ENCODE assay signal across 8 mouse cellular contexts in genomic region chr15:84191724-84192057, GRCm38 (mm10). TPM values are rescaled to one million over a fixed set of nuclear protein-coding genes. Genes with fewer than 3 reads are reported as not detected.
DNase-seq lines count a peak whose midpoint lies in the region; ATAC-seq and TF ChIP-seq lines count a peak whose summit lies in the region.

No protein-coding gene starts in this region.

- H3K4me3 ChIP-seq in heart, embryonic 12.5 days: peak overlapping the region; percentile 72
- peak overlapping the region; percentile 98 for H3K4me3 ChIP-seq in E14TG2a.4 (replicated peaks; ENCODE audit: low read length)
- peak overlapping the region; percentile 92 for H3K4me3 ChIP-seq in forebrain, embryonic 14.5 days (ENCODE audit: low read depth, low read length)
- peak overlapping the region; percentile 80 to 98 for H3K4me3 ChIP-seq in liver, embryonic 14.5 days (ENCODE audit: insufficient read depth in 1 of 2, low read depth in 2 of 2, low read length in 2 of 2)

- DNase-seq in heart, adult 9 months (ENCODE audit: low spot score in 2 of 2): no peak
- DNase-seq in forebrain, embryonic 14.5 days (ENCODE audit: low spot score): no peak
- no peak for DNase-seq in liver, embryonic 14.5 days (ENCODE audit: low read depth in 3 of 3, low spot score in 3 of 3)
- DNase-seq in adrenal gland, adult 2 months: no peak
- no peak for DNase-seq in cerebellum, postnatal 14 days

- peak overlapping the region; percentile 85 for H3K9ac ChIP-seq in heart, embryonic 12.5 days
- peak overlapping the region; percentile 82 for H3K9ac ChIP-seq in forebrain, embryonic 14.5 days (ENCODE audit: low read length)
- peak overlapping the region; percentile 71 for H3K9ac ChIP-seq in liver, embryonic 14.5 days (replicated peaks)

- TF ChIP-seq EP300 in liver, embryonic 14.5 days (IDR thresholded peaks at IDR 0.05; ENCODE audit: low read depth): no peak

- no peaks in the 10 kb centered on the region for H3K9me3 ChIP-seq in heart, embryonic 12.5 days (replicated peaks)
- H3K9me3 ChIP-seq in E14TG2a.4 (ENCODE audit: low read length): no peaks in the 10 kb centered on the region
- no peaks in the 10 kb centered on the region for H3K9me3 ChIP-seq in forebrain, embryonic 14.5 days (replicated peaks; ENCODE audit: control insufficient read depth, low read length)
- no peaks in the 10 kb centered on the region for H3K9me3 ChIP-seq in liver, embryonic 14.5 days (ENCODE audit: control insufficient read depth, low read length)

- H3K27ac ChIP-seq in heart, embryonic 12.5 days (ENCODE audit: poor library complexity, severe bottlenecking): peak overlapping the region; percentile 95
- peak overlapping the region; percentile 82 for H3K27ac ChIP-seq in forebrain, embryonic 14.5 days (ENCODE audit: low read depth, low read length)
- peak overlapping the region; percentile 73 for H3K27ac ChIP-seq in liver, embryonic 14.5 days

- no peak for TF ChIP-seq CTCF in E14TG2a.4 (conservative IDR thresholded peaks at IDR 0.05; ENCODE audit: low read length)
- TF ChIP-seq CTCF in liver, embryonic 14.5 days (IDR thresholded peaks at IDR 0.05; ENCODE audit: low read depth): no peak

- peaks cover 14% of the 10 kb centered on the region for H3K36me3 ChIP-seq in heart, embryonic 12.5 days
- H3K36me3 ChIP-seq in E14TG2a.4 (ENCODE audit: insufficient read depth, low read length): peaks cover 42% of the 10 kb centered on the region
- H3K36me3 ChIP-seq in forebrain, embryonic 14.5 days (ENCODE audit: control insufficient read depth, insufficient read depth, low read length): peaks cover 12% of the 10 kb centered on the region
- peaks cover 7% of the 10 kb centered on the region for H3K36me3 ChIP-seq in liver, embryonic 14.5 days (replicated peaks; ENCODE audit: control insufficient read depth, insufficient read depth, low read depth)

- H3K4me2 ChIP-seq in heart, embryonic 12.5 days: peak overlapping the region; percentile 74
- H3K4me2 ChIP-seq in forebrain, embryonic 14.5 days (ENCODE audit: low read length): peak overlapping the region; percentile 76
- H3K4me2 ChIP-seq in liver, embryonic 14.5 days (ENCODE audit: low read depth): peak overlapping the region; percentile 75

- H3K27me3 ChIP-seq in heart, embryonic 12.5 days (replicated peaks): no peaks in the 10 kb centered on the region
- no peaks in the 10 kb centered on the region for H3K27me3 ChIP-seq in E14TG2a.4 (ENCODE audit: insufficient read depth, low read length)
- H3K27me3 ChIP-seq in forebrain, embryonic 14.5 days (replicated peaks; ENCODE audit: control insufficient read depth, insufficient read depth, low read length): no peaks in the 10 kb centered on the region
- no peaks in the 10 kb centered on the region for H3K27me3 ChIP-seq in liver, embryonic 14.5 days (ENCODE audit: control insufficient read depth, insufficient read depth, low read length)

- H3K4me1 ChIP-seq in heart, embryonic 12.5 days (replicated peaks): peaks cover 20% of the 10 kb centered on the region
- peaks cover 86% of the 10 kb centered on the region for H3K4me1 ChIP-seq in E14TG2a.4 (replicated peaks; ENCODE audit: low read depth, low read length)
- H3K4me1 ChIP-seq in forebrain, embryonic 14.5 days (ENCODE audit: control insufficient read depth, insufficient read depth, low read length): 0 out of 2 replicates have a peak, but pooled peaks cover 4% of the 10 kb centered on the region
- peaks cover 6 to 22% of the 10 kb centered on the region in 2 experiments for H3K4me1 ChIP-seq in liver, embryonic 14.5 days (replicated peaks; ENCODE audit: control insufficient read depth in 2 of 2, insufficient read depth in 2 of 2, low read length in 1 of 2)

- 3% methylated on average over 9 of the region's 9 CpGs for WGBS in heart, embryonic 12.5 days
- 1% methylated on average over 9 of the region's 9 CpGs for WGBS in forebrain, embryonic 14.5 days
- under 1% methylated on average over 9 of the region's 9 CpGs for WGBS in liver, embryonic 14.5 days (ENCODE audit: insufficient replicate concordance)

- ATAC-seq in heart, embryonic 12.5 days (ENCODE audit: insufficient number of reproducible peaks, low FRiP score): no peak; the same call in 1 of the 2 replicates
- peak; percentile 62 for ATAC-seq in forebrain, embryonic 14.5 days
- ATAC-seq in liver, embryonic 14.5 days (ENCODE audit: insufficient read depth): peak; percentile 34
- ATAC-seq in granulocyte monocyte progenitor cell, adult 5-6 weeks (replicated peaks; ENCODE audit: poor library complexity, severe bottlenecking): no peak

RNA-seq across cellular contexts. Expression of gene Samm50, which starts 0.3 kb away (rescaled TPM):
- 122 and 125 TPM in 2 replicates for polyA plus RNA-seq in heart, embryonic 12.5 days (2016; fragmentation: Nextera tagmentation; extraction: Ambion mirVana)
- 60.5 and 60.9 TPM in 2 replicates for polyA plus RNA-seq in forebrain, embryonic 14.5 days (2014; fragmentation: Nextera tagmentation; extraction: Ambion mirVana)
- 7.5 and 12.3 TPM in 2 replicates for polyA plus RNA-seq in liver, embryonic 14.5 days (2012; rRNA removed)
- polyA plus RNA-seq in liver, embryonic 14.5 days (2014; fragmentation: Nextera tagmentation; extraction: Ambion mirVana): 49.3 and 51.8 TPM in 2 replicates
- 100 to 1,000 TPM; 115 to 159 TPM for total RNA-seq in adrenal gland, adult 2 months (2021)
- polyA plus RNA-seq in adrenal gland, adult 2 months (2012; rRNA removed): 11.3 and 15.8 TPM in 2 replicates
- 51.4 and 66.9 TPM in 2 replicates for total RNA-seq in granulocyte monocyte progenitor cell, adult 5-6 weeks (2014; fragmentation: Nextera tagmentation)
- total RNA-seq in granulocyte monocyte progenitor cell, adult 5-6 weeks (2017): 41.9 and 47.7 TPM in 2 replicates

RNA-seq across cellular contexts. Expression of gene Pnpla3, which starts 24.1 kb away (rescaled TPM):
- polyA plus RNA-seq in heart, embryonic 12.5 days (2016; fragmentation: Nextera tagmentation; extraction: Ambion mirVana): 0.60 and 1.1 TPM in 2 replicates
- polyA plus RNA-seq in forebrain, embryonic 14.5 days (2014; fragmentation: Nextera tagmentation; extraction: Ambion mirVana): 1.7 and 1.9 TPM in 2 replicates
- 4.0 TPM in 2 replicates for polyA plus RNA-seq in liver, embryonic 14.5 days (2012; rRNA removed)
- polyA plus RNA-seq in liver, embryonic 14.5 days (2014; fragmentation: Nextera tagmentation; extraction: Ambion mirVana): 0.66 and 0.72 TPM in 2 replicates
- total RNA-seq in adrenal gland, adult 2 months (2021): 10 to 100 TPM; 46.4 to 65.3 TPM
- polyA plus RNA-seq in adrenal gland, adult 2 months (2012; rRNA removed): 178 and 239 TPM in 2 replicates
- total RNA-seq in granulocyte monocyte progenitor cell, adult 5-6 weeks (2014; fragmentation: Nextera tagmentation): not detected in 2 replicates
- not detected in 2 replicates for total RNA-seq in granulocyte monocyte progenitor cell, adult 5-6 weeks (2017)

RNA-seq across cellular contexts. Expression of gene Parvb, which starts 40.2 kb away (rescaled TPM):
- polyA plus RNA-seq in heart, embryonic 12.5 days (2016; fragmentation: Nextera tagmentation; extraction: Ambion mirVana): 13.5 and 13.8 TPM in 2 replicates
- 2.5 and 2.9 TPM in 2 replicates for polyA plus RNA-seq in forebrain, embryonic 14.5 days (2014; fragmentation: Nextera tagmentation; extraction: Ambion mirVana)
- 21.6 and 22.6 TPM in 2 replicates for polyA plus RNA-seq in liver, embryonic 14.5 days (2012; rRNA removed)
- polyA plus RNA-seq in liver, embryonic 14.5 days (2014; fragmentation: Nextera tagmentation; extraction: Ambion mirVana): 7.3 and 11.4 TPM in 2 replicates
- total RNA-seq in adrenal gland, adult 2 months (2021): 10 to 100 TPM; 17.5 to 19.2 TPM
- 8.3 and 9.4 TPM in 2 replicates for polyA plus RNA-seq in adrenal gland, adult 2 months (2012; rRNA removed)
- 3.9 and 4.3 TPM in 2 replicates for total RNA-seq in granulocyte monocyte progenitor cell, adult 5-6 weeks (2014; fragmentation: Nextera tagmentation)
- 0.36 and 0.43 TPM in 2 replicates for total RNA-seq in granulocyte monocyte progenitor cell, adult 5-6 weeks (2017)

Comparison
In these comparisons a context has a peak if more than half of its experiments do, and no peak if none do; other contexts are left out.
1. ATAC-seq: peak in forebrain, embryonic 14.5 days (single experiment) and liver, embryonic 14.5 days (single experiment); none in heart, embryonic 12.5 days (single experiment) and granulocyte monocyte progenitor cell, adult 5-6 weeks (single experiment).
2. RNA of gene Pnpla3, which starts 24.1 kb away (polyA plus RNA-seq): 178 to 239 TPM in adrenal gland, adult 2 months; 0.66 to 4.0 TPM in liver, embryonic 14.5 days, 1.7 to 1.9 TPM in forebrain, embryonic 14.5 days and 0.60 to 1.1 TPM in heart, embryonic 12.5 days; every median in the first group is over 10 times any median in the second.
3. Peak in every context shown above with its lines, with median percentiles within 50 percentile points of each other: H3K27ac ChIP-seq, H3K4me2 ChIP-seq, H3K4me3 ChIP-seq and H3K9ac ChIP-seq.